Mouse (Mus musculus): ENCODE data around the gene Mcl1. TPM values are rescaled to one million over a fixed set of nuclear protein-coding genes. Genes with fewer than 3 reads are reported as not detected.
"Not testable (repeated sequence)": the region's sequence is repeated elsewhere in the genome, so short reads cannot be mapped to it uniquely, and the experiment has no call there.

Gene Mcl1
- polyA plus RNA-seq, 1 experiment from 2014 or later, result 74.0 TPM

DNA sequence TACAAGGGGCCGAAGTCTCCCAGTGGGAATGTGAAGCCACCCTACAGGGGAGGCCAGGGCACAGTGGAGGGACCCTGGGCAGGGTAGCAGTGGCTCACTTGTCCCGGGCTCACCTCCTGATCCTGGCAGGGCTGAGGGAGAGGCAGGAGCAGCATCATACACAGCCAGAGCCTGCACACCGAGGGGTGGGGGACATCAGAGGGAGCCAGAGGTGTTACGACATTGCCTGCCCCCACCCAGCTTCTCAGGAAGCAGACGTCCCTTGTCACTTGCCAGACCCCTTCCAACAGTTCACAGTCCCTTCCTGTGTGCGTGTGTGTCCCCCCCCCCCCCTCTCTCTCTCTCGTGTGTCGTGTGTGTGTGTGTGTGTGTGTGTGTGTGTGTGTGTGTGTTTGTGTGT is 26.3 kb downstream of the Mcl1 start:
- H3K4me2 ChIP-seq, result no peak overlapping the region
- H3K27me3 ChIP-seq, result peaks cover 16% of the 10 kb centered on the region
- H3K4me1 ChIP-seq, result peaks cover 18% of the 10 kb centered on the region
- no peaks in the 10 kb centered on the region for H3K36me3 ChIP-seq (replicated peaks)
- H3K27ac ChIP-seq, result no peak overlapping the region
- H3K9ac ChIP-seq, result no peak overlapping the region
- H3K9me3 ChIP-seq, result no peaks in the 10 kb centered on the region
- no peak for ATAC-seq (ENCODE audit: low FRiP score)
- H3K4me3 ChIP-seq (replicated peaks), result no peak overlapping the region
- WGBS, result 69% methylated on average over 5 of the region's 8 CpGs

DNA sequence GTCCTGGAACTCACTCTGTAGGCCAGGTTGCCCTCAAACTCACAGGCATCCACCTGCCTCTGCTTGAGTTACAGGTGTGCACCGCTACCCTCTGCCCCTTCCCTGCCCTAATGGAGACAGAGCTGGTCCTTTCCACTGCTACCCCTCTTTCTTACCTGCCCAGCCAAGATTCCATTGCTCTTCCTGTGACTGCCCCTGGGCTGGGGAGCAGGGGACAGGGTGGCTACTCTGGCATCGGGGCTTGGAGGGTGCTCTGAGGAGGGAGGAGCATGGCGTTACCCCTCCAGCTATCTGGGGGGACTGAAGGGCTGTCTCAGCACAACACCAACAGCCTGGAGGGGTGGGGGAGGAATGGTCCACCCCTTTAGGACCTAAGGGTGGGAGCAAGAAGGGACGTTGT is 26.7 kb downstream of the Mcl1 start:
- WGBS, result 78% methylated on average over 4 of the region's 4 CpGs
- ATAC-seq (ENCODE audit: low FRiP score), result no peak
- Histone ChIP-seq H3K4me1 (peaks cover 18% of the 10 kb centered on the region), H3K9me3 (no peaks in the 10 kb centered on the region), H3K27me3 (peaks cover 16% of the 10 kb centered on the region), H3K4me2 (no peak overlapping the region), H3K4me3 (replicated peaks) (no peak overlapping the region), H3K9ac (no peak overlapping the region), H3K27ac (no peak overlapping the region), H3K36me3 (replicated peaks) (no peaks in the 10 kb centered on the region)

GRCm38 (mm10) chr3:95685701-95686100 is 27.1 kb downstream of the Mcl1 start:
- no peak overlapping the region for H3K4me2 ChIP-seq
- 78% methylated on average over 2 of the region's 2 CpGs for WGBS
- H3K4me3 ChIP-seq (replicated peaks), result no peak overlapping the region
- ATAC-seq (ENCODE audit: low FRiP score), result no peak
- H3K27ac ChIP-seq, result no peak overlapping the region
- no peak overlapping the region for H3K9ac ChIP-seq
- H3K9me3 ChIP-seq, result no peaks in the 10 kb centered on the region
- peaks cover 16% of the 10 kb centered on the region for H3K27me3 ChIP-seq
- no peaks in the 10 kb centered on the region for H3K36me3 ChIP-seq (replicated peaks)
- peaks cover 18% of the 10 kb centered on the region for H3K4me1 ChIP-seq

GRCm38 (mm10) chr3:95686492-95687167 is 28.0 kb downstream of the Mcl1 start:
- Histone ChIP-seq H3K36me3 (replicated peaks) (no peaks in the 10 kb centered on the region), H3K9me3 (no peaks in the 10 kb centered on the region), H3K27me3 (peaks cover 16% of the 10 kb centered on the region), H3K4me3 (replicated peaks) (no peak overlapping the region), H3K27ac (no peak overlapping the region), H3K9ac (no peak overlapping the region), H3K4me2 (peak overlapping the region; percentile 75), H3K4me1 (peaks cover 18% of the 10 kb centered on the region)
- 40% methylated on average over 9 of the region's 10 CpGs for WGBS
- no peak for ATAC-seq (ENCODE audit: low FRiP score)

GRCm38 (mm10) chr3:95687168-95687523 is 28.6 kb downstream of the Mcl1 start:
- peaks cover 16% of the 10 kb centered on the region for H3K27me3 ChIP-seq
- peak overlapping the region; percentile 75 for H3K4me2 ChIP-seq
- H3K9me3 ChIP-seq, result no peaks in the 10 kb centered on the region
- peaks cover 18% of the 10 kb centered on the region for H3K4me1 ChIP-seq
- H3K4me3 ChIP-seq (replicated peaks), result peak overlapping the region; percentile 44
- no peaks in the 10 kb centered on the region for H3K36me3 ChIP-seq (replicated peaks)
- 11% methylated on average over 4 of the region's 4 CpGs for WGBS
- peak overlapping the region; percentile 51 for H3K9ac ChIP-seq
- ATAC-seq (ENCODE audit: low FRiP score), result 0 out of 2 replicates have a peak, but pooled peaks have one; percentile 9
- H3K27ac ChIP-seq, result no peak overlapping the region

DNA sequence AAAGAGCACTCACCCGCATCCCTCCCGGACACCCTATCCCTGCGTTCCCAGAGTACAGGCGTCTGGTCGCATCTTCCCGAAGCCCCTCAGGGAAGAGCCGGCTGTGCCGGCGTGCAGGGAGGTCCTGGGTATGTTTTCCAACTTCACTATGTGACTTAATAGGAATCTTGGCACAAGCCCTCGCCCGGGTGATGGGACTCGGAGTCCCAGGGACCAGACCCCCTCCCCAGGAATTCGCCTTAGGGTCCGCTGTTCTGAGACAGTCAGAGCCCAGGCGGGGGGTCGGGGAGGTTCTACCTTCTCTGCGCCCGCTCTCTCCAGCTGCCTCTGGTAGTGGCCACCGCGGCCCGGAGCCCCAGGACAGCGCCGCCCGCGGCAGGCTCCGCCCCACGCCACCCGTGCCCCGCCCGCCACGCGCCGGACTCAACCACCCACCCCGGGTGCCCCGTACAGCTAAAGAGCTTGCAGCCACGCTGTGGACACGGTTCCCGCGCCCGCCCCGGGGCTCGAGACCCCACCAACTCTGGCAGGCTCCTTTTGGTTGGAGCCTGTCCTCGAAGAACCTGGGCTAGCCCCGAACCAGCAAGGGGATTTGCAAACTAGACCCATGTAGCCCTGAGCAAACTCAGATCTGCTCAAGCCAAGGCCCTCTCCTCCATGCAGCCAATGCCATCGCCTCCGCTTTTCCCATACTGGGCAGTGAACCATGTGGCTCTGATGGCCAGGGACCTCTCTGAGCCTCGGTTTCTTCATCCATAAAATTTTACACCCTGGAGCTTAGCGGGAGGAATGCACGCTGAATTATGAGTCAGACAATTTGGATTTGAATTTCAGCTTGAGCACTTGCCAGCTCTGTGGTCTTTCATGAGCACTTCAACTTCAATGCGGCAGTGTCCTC is 29.2 kb downstream of the Mcl1 start, which contains the start of gene Adamtsl4:
Adamtsl4 (minus strand) TSS at position 394 of the 898 bp plus-strand sequence.
- Histone ChIP-seq H3K9ac (peak within 1 kb of the TSS; percentile 51), H3K27me3 (peaks cover 16% of the 10 kb centered on the region), H3K9me3 (no peaks in the 10 kb centered on the region), H3K4me2 (peak within 1 kb of the TSS; percentile 75), H3K36me3 (replicated peaks) (no peaks in the 10 kb centered on the region), H3K4me1 (peaks cover 18% of the 10 kb centered on the region), H3K27ac (no peak within 1 kb of the TSS), H3K4me3 (replicated peaks) (peak within 1 kb of the TSS; percentile 44)
- ATAC-seq (ENCODE audit: low FRiP score), result peak; percentile 75
- WGBS, result 6% methylated on average over 50 of the region's 50 CpGs

DNA sequence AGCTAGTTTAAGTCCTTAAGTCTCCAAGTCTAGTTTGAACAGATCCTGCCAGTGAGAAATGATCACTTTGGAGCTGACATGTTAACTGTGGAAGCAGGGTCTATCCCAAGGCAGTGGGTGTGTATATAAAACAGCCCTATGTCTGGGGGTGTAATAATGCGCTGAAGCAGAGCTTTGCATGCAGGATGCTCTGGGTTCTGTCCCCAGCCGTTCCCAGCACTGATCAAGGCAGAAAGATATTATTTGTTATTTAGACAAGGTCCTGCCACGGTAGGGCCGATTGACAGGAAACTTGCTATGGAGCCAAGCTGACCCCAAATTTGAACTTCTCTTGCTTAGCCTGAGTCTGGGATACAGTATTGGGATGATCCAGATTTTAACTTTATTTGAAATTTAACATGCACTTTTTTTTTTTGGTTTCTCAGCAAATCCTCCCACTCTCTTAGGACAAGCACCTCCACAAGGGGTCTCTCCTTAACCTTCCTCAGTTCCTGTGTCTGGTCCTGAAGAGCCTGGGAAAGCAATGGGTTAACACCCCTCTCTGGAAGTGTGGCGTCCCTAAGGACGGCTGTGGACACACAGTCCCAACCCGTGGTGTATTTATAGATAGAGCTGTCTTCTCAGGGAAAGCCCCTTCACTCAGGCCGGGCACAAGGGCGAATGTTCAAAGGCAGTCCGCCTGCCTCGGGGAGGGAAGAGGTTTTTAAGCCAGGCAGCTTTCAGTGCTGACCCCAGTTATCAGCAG is 30.8 kb downstream of the Mcl1 start:
- Histone ChIP-seq H3K36me3 (replicated peaks) (no peaks in the 10 kb centered on the region), H3K4me2 (no peak overlapping the region), H3K4me1 (peaks cover 18% of the 10 kb centered on the region), H3K4me3 (replicated peaks) (no peak overlapping the region), H3K27ac (no peak overlapping the region), H3K9ac (no peak overlapping the region), H3K27me3 (peaks cover 16% of the 10 kb centered on the region), H3K9me3 (no peaks in the 10 kb centered on the region)
- ATAC-seq (ENCODE audit: low FRiP score), result no peak
- 39% methylated on average over 11 of the region's 11 CpGs for WGBS

- Histone ChIP-seq H3K9ac (no peak overlapping the region), H3K4me3 (replicated peaks) (no peak overlapping the region), H3K27ac (no peak overlapping the region), H3K9me3 (no peaks in the 10 kb centered on the region), H3K36me3 (replicated peaks) (no peaks in the 10 kb centered on the region), H3K4me1 (peaks cover 18% of the 10 kb centered on the region), H3K4me2 (no peak overlapping the region), H3K27me3 (peaks cover 16% of the 10 kb centered on the region)
- no peak for ATAC-seq (ENCODE audit: low FRiP score)
- WGBS, result 51% methylated on average over 2 of the region's 2 CpGs
Observed at GRCm38 (mm10) chr3:95689940-95690339, 31.4 kb downstream of the Mcl1 start.

DNA sequence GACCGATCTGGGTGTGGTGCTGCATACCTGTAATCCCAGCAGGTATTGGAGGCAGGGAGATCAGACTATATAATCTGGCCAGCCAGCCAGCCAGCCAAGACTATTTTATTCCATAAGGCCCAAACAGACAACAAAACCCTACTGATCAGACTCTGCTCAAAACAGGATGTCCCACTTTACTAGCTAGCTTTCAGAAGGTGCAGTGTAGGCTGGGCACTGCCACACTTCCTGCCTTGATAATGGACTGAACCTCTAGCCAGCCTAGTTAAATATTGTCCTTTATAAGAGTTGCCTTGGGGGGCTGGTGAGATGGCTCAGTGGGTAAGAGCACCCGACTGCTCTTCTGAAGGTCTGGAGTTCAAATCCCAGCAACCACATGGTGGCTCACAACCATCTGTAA is 32.0 kb downstream of the Mcl1 start:
- H3K27ac ChIP-seq; H3K4me2 ChIP-seq; H3K36me3 ChIP-seq (replicated peaks); ATAC-seq (ENCODE audit: low FRiP score); H3K9ac ChIP-seq; H3K9me3 ChIP-seq; H3K4me3 ChIP-seq (replicated peaks): not testable (repeated sequence)
- Histone ChIP-seq H3K4me1 (peaks cover 19% of the 10 kb centered on the region), H3K27me3 (peaks cover 16% of the 10 kb centered on the region)
- WGBS, result 99% methylated on average over 2 of the region's 2 CpGs

DNA sequence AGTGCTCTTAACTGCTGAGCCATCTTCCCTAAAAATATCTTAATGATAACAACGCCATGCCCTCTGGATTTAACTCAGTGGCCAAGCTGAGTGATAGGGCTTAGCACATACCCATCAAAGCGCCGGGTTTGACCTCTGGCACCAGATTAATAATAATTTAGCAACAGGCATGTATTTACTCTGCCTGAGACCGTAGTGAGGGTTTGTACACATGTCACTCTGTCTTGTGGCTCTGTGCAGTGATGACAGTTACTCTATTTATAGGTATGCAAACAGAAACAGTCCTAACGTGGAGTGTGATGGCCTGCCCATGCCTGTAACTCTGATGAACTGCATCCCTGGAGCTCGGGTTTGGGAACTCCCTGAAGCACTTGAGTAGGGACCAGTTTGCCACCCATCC is 34.1 kb downstream of the Mcl1 start:
- peaks cover under 1% of the 10 kb centered on the region; the same call in 1 of the 2 replicates for H3K27me3 ChIP-seq
- no peaks in the 10 kb centered on the region for H3K36me3 ChIP-seq (replicated peaks)
- H3K27ac ChIP-seq, result no peak overlapping the region
- peaks cover 14% of the 10 kb centered on the region for H3K4me1 ChIP-seq
- H3K9ac ChIP-seq, result no peak overlapping the region
- H3K4me3 ChIP-seq (replicated peaks), result no peak overlapping the region
- no peak for ATAC-seq (ENCODE audit: low FRiP score)
- H3K4me2 ChIP-seq, result no peak overlapping the region
- WGBS, result 82% methylated on average over 6 of the region's 6 CpGs
- H3K9me3 ChIP-seq, result no peaks in the 10 kb centered on the region

DNA sequence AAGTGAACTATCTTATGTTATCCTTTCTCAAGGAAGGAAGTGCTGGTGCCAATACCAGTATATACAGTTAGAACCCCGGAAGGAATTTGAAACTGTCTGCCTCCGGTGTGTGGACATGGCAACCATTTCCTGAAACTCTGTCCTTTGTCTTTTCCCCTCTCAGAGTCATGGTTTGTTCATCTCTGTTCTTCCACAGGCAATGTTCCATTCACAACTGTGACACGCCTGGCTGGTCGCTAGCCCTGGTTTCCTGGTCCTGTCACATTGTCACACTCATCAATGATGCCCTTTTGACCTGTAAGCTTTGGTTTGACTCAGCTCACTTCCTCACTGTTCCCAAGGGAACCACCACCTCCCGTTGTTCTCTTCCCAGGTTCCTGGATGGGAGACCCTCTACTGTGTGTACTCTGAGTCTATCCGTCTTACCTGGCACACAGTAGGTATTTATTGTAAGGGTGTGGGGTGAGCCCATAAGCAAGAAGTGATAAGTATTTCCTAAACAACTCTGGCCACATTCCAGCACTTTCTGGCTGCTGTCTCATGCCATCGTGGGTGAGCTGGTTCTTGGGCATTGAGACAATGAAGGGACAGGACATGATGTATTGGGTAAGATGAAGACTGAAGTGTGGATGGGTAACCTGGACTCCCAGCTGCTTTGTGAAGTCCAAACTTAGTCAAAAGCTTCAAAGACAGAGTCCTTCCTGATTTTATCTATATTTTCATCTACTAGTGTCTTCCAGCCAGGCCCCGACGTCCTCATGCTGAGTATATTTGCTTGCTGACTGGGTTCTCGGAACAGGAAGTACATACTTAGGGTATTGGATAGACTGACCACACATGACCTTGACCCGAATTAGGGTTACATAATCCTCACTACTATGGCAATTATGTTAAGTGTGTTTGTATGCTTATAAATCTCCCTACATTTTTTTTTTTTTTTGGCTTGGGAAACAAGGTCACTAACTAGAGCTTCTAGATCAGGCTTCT is 35.5 kb downstream of the Mcl1 start:
- ATAC-seq (ENCODE audit: low FRiP score), result no peak
- Histone ChIP-seq H3K27ac (no peak overlapping the region), H3K9ac (no peak overlapping the region), H3K4me3 (replicated peaks) (no peak overlapping the region), H3K9me3 (no peaks in the 10 kb centered on the region), H3K4me2 (no peak overlapping the region), H3K36me3 (replicated peaks) (no peaks in the 10 kb centered on the region), H3K4me1 (peaks cover 9% of the 10 kb centered on the region), H3K27me3 (no peaks in the 10 kb centered on the region)
- WGBS, result 83% methylated on average over 11 of the region's 11 CpGs
